Mouse (Mus musculus) heart, postnatal 36 days (tissue): ENCODE results near the gene Alkbh6. TPM values are rescaled to one million over a fixed set of nuclear protein-coding genes. Genes with fewer than 3 reads are reported as not detected.
A peak's percentile ranks its signal among the peaks of the same experiment; 100 is the strongest.

Source experiments
- DNase-seq, 2 experiments: peaks; one replicate each; pipeline ENCODE4 v3.0.0; 2021 to 2022
- intact Hi-C: fragments of 180-260 bp; cut with DNase I; formaldehyde crosslinking; loops from one replicate; pipeline ENCODE4 v1.15.1; 2025
- total RNA-seq, 2 experiments: library from RNA; stranded (reverse); gene quantifications; 2 replicates each; pipeline ENCODE4 v1.2.3; 2021

The Alkbh6 gene
- total RNA-seq, 2 experiments from 2014 or later = 22.0 to 23.0 TPM

DNA sequence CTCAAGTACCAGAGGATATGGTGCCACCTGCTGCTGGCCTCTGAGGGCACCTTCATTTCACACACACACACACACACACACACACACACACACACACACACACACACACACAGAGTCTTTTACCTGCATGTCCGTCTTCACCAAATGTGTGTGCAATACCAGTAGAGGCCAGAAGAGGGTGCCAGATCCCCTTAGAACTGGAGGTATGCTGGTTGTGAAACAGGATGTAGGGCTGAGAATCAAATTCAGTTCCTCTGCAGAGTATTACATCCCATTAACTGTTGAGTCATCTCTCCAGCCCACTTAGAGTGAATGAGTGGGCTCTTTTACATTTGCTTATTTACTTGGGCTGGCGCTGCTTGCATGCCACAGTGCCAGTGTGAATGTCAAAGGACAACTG is 16.8 kb downstream of the Alkbh6 start:
- DNase-seq = peak in 1 of 2 experiments; percentile 49
- intact Hi-C loops = no loop called here

DNA sequence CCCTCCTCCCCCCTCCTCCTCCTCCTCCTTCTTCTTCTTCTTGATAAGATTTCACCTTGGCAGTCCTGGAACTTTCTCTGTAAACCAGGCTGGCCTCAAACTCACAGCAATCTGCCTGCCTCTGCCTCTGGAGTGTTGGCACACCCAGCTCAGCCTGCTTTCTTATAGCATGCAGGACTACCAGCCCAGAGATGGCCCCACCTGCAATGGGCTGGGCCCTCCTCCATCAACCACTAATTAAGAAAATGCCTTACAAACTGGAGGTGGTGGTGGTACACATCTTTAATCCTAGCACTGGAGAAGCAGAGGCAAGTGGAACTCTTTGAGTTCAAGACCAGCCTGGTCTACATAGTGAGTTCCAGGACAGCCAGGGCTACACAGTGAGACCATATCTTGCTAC is 17.9 kb downstream of the Alkbh6 start:
- DNase-seq = no peak
- intact Hi-C loops = no loop called here

DNA sequence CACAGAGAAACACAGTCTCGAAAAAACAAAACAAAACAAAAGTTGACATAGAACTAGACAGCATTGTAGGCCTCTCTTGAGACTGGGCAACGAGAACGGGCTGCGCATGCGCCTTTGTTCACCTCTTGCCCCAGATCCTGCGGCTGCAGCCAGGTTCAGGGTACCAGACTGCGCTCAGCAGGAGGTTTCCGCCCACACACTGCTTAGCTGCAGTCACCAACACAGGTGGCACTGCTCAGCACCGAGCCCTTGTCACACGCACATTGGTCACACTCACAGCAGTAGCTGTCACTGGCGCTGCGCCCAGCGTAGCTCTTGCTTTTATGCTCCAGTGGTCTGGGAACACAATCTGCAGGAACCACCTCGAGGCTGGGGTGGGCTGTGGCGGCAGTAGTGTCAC is 18.6 kb downstream of the Alkbh6 start:
- intact Hi-C loops = no loop called here
- DNase-seq = no peak

DNA sequence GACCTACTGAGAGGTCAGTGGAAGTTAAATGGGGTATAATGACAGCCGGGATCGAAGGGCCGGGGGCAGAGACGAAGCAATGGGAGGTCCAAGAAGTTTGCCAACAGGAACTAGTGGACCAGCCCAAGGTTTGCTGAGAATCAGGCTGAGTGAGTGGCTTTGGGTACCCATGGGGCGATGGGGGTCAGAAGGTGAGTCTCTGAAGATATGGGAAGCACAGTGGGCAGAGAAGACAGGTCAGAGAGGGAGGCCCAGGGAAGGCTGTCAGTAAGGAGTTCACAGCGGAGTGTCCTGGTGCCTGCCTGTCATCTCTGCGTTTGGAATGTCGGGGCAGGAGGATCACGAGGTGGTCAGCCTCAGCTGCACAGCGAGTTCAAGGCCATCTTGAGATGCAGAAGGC is 19.9 kb downstream of the Alkbh6 start:
- no peak for DNase-seq
- intact Hi-C loops = no loop called here

DNA sequence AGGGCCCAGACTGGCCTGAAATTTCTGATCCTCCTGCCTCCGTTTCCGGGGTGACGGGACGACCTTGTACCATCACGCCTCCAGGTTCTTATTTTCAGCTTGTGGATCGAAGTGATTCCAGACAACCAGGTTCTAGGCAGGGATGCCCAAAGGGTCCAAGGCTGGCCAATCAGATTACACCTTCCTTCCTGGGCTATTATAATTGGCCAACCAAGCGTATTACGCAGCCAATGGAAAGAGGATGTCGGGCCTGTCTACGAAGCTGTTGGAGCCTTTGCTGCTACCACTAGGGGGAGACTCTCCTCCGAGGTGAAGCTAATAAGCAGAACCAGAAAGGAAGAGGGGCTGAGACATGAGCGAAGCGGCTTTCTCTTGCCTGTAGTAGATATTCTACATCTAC is 23.4 kb downstream of the Alkbh6 start:
- intact Hi-C loops = no loop called here
- peak; percentile 53 to 56 for DNase-seq

DNA sequence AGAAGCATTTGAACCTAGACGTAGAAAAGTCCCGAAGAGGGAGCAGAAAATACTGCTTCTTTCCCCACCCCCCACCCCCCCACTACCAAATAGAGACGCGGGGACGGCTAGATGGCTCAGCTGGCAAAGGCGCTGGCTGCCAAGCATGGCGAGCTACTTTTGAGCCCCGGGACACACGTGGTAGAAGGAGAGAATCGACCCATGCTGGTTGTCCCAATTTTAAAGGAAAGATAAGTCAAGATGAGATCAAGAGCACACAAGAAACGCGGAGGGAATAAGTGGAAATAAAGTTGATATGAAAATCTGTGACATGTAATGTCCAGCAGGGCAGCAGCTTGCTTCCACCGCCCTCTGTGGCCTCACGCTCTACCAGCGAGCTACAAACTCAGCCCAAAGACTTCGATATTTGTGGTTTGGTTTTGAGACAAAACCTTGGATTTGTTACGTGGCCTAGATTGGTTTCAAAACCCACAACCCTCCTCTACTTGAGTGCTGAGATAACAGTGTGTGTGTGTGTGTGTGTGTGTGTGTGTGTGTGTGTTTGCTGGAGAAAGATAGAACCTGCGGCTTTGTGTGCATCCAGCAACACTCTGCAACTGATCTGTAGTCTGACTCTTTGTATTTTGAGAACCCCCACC is 24.2 kb downstream of the Alkbh6 start:
- no peak for DNase-seq
- intact Hi-C loops = no loop called here

DNA sequence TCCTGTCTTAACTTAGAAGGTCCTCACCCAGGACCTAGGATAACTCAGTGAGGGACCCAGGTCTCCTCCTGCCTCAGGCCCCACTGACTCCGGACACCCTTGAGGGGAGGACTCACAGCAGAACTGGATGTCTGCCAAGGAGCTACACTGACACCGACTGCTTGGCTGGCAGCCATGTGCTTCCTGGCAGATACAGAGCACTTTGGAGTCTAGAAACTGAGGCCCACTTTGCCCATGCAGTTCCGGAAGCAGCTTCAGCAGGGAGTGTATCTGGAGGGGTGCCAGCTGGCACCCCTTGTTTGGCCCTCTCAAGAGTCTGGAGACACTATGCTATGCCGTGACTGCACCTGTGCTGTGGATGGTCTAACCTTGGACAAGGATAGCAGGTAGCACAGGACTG is 24.9 kb downstream of the Alkbh6 start:
- peak; percentile 53 to 55 for DNase-seq
- intact Hi-C loops = no loop called here

DNA sequence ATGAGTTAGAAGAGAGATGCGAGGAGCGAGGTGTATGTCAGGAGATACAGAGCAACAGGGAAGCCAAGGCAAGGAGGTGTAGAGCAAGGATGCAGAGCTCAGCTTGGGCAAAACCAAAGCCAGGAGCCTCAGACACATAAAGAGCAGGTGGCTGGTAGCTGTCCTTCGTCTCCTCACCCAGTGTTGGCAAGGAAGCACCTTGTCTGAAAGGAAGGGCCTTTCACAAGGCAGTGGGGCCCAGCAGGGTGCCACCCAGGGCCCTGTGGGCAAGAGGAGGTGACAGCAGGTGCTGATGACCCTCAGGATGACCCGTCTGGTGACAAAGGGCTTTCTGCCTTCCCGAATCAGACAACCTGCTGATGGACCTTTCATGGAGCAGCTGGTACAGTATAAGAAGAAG is 26.0 kb downstream of the Alkbh6 start:
- intact Hi-C loops = no loop called here
- DNase-seq = no peak

DNA sequence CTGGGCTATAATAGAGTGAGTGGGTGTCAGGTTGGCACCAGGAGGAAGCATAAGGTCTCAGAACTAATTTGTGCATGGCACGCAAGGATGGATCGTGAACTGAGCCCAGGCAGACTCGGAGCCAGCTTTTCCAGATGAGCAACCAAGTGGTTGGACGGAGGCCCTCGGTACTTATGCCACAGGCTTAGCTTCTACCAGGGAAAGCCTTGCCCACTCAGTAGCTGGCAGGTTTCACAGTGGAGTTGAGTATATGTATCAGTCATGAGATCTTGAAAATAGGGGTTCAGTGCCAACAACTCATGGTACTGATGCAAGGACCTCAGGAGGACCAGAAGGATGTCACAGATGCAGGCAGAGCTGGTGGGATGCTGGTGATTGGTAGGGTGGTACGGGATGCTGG is 27.2 kb downstream of the Alkbh6 start:
- intact Hi-C loops = no loop called here

DNA sequence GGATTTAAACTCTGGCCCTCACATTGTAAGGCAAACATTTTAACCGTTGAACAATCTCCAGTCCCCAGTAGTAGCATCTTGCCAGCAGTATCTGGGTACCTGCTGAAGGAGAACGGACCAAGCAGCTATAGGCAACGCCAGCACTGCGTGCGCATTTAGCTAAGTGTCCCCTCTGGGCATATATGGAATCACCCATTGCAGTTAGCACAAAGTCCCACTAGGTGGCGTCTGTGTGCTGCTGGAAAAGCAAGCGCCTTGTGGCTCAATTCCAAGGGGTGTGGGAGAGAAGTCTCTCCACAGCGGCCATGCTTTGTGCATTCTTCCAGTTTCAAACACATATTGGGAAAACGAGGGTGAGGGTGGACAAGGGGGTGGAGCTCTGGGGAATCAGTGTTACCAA is 27.9 kb downstream of the Alkbh6 start:
- peak; percentile 70 to 77 for DNase-seq
- intact Hi-C loops = no loop called here

More for the DNA sequence above, 27.2 kb downstream of the Alkbh6 start:
- DNase-seq = no peak

DNA sequence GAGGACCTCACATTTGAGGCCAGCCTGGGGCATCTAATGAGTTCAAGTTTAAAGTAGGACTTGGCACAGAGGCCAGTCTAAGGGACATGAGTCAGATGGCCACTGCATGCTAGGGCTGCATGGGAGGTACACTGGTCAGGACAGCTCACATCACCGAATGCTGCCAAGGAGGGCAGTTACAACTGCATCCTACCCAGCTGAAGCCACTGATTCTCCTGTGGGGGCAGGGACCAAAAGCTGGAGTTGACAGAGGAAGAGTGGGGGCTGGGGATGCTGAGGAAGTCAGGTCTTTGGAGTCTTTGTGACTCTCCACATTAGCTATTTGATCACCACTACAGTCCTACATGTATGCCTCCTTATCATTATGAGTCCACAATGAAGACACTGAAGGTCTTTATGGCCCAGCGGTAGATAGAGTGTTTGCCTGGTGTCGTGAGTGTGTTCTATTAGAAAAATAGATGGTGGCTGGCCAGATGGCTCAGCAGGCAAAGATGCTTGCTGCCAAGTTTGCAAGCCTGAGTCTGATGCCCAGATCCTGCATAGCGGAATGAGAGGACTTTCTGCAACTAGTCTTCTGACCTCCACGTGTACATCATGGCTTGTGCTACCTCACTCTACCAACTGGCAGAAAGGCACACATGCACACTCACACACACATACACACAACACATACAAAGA is 31.1 kb downstream of the Alkbh6 start:
- DNase-seq = no peak

DNA sequence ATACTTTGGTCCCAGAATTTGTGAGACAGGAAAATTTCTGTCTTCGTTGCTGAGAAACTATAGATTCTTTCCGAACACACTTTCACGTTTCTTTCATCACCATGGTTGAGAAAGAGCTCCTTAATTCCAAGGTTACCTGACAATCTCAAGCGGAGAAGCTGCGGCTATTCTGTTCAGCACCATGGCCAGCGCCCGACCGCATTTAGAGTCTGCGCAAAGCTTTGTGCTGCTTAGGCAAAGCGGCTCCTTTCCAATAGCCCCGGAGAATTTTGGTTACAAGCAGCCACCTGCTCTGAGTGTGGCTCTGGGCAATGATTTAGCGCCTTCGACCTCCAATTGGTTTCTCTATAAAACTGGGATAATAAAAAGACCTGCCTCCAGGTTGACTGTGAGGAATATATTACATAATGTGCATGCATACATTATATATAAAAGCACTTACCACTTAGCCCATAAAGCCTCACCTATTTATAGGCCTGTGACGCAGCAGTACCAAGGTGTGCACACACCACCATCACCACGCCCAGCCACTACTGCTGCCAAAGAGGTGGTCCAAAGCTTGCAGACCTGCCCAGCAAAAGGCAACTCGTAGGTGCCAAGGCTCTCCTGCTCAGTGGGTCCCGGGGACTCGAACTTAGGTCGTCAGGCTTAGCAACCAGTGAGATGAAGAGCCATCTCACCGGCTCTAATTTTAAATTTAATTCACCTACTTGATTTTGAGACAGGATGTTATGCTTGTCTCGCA is 38.3 kb downstream of the Alkbh6 start:
- DNase-seq = peak; percentile 65 to 75

More for the DNA sequence above, 31.1 kb downstream of the Alkbh6 start:
- intact Hi-C loops = no loop called here

DNA sequence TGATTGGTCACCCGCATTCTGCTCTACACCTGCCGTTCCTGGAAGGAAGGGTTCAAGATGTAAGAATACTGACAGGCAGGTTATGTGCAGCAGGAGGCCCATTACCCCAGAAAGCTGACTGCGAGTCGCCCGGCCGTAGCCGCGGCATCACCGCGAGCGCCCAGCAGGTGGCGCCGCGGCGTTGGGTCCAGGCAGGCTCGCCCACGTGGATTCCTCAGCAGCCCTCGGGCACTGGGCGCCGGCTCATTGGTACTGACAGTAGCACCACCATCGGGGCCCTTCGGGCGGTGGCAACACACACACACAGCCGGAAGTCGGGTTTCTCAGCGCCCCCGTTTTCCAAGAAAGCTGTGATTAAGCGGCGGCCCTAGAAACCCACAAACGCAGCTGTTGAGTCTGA is 39.3 kb downstream of the Alkbh6 start:
- peak; percentile 21 to 40 for DNase-seq
- intact Hi-C loops = no loop called here

More for the DNA sequence above, 38.3 kb downstream of the Alkbh6 start:
- intact Hi-C loops = no loop called here

DNA sequence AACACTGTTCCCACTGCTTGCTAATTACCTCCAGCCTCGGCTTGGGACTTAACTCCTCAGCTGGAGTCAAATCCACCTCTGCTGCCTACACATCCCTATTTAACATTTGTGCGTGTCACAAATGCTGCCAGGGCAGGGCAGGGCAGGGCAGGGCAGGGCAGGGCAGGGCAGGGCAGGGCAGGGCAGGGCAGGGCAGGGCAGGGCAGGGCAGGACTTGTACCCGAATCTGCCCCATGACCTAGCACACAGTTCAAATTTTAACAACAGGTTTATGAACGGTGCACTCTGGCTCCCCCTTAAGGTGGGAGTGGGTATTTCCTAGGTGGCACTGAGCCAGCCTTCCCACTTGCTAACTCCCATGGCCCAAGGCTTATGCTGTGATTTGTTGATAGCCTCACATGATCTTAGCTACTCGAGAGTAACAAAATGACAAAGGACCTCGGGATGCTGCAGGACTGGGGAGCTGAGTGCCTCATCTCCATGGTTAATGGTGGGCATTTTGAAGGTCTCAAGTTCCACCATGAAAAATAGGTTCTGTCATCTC is 44.8 kb downstream of the Alkbh6 start:
- intact Hi-C loops = no loop called here
- DNase-seq = peak; percentile 58 to 78

DNA sequence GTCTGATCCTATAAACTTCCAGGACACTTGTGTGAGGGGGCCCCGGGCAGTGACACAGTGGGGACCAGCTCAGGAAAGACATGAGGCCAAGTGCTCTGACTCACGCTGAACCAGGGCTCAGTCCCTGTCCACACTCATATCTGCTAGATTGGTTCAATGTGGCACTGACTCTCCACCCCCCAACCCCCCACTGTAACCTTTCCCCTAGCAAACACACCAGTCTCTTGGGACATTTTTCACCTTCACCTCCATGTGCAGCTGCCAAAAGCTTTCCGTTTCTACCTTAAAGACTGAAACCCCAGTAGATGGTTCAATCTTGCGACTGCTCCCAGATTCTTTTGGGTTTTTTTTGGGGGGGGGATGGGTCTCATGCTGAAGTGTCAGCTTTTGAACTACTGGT is 45.5 kb downstream of the Alkbh6 start:
- no peak for DNase-seq
- intact Hi-C loops = no loop called here

DNA sequence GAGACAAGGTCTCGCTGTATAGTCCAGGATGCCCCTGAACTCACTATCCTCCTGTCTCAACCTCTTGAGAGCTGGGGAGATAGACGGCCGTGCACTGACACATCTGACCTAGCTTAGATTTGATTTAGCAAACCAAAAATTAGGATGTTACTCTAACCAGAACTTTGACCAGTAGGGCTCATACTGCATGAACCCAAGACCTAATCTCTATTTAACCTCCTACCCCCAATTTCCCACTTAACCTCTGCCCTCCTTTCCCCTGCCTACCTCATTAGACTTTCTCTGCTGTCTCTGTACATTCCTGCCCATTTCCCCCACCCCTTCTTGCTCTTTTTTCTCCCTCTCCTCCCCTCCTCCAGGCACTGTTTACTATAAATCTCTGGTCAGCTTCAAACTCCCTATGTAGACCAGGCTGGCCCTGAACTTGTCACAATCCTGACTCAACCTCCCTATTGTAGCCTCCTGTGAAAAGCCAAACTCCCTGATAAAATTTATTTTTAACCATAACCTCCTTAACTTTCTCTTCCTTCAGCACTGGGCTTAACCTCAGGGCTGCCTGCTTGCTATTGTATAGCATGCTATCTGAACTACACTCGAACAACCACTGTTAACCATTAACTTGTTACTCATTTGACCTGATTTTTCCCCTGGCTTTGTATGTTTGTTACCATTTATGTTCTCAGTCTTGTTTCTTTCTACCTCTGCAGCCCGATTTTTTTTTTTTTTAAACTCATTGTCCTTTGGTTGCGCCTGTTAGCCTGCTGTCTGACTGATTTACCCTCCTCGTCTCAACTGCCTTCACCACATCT is 50.1 kb downstream of the Alkbh6 start:
- intact Hi-C loops = no loop called here
- DNase-seq = no peak

DNA sequence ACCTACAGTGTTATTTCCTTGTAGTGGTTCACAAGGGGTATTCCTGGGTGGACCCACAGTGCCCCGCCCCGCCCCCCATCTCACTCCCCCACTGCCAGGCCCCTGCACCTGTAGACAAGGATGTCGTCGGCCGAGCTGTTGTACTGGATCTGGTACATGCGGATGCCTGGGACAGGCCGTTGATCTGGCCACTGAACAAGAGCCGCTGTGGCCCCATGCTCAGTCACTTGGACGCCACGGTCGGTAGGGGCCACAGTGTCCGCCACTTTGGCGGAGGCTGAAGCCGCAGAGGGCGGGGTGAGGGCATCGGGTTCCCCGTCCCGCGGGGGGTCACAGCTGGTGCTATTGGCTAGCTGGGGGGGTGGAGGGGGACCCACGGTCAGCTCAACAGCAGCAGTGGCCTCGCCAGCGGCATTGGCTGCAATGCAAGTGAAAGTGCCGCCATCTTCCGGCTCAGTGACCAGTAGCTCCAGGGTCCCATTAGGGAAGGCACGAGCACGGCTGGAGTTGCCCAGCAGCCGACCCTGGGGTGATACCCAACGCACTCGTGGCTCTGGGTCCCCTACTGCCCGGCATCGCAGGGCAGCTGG is 50.9 kb downstream of the Alkbh6 start:
- intact Hi-C loops = no loop called here
- DNase-seq = no peak

DNA sequence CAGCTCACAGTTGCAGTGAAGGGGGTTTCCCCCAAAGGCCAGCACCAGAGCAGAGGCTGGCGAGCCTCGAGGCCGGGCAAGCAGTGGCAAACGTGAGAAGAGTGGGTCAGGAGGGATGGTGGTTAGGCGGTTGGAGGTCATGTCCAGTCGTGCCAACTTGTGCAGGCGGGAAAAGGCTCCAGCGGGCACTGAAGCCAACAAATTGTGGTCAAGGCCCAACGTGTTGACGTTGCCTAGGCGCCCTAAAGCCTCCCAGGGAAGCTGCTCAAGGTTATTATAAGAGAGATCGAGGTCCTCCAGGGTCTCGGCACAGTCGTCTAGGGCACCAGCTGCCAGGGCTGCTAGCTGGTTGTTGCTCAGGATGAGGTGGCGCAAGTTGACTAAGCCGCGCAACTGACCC is 51.5 kb downstream of the Alkbh6 start:
- intact Hi-C loops = no loop called here
- DNase-seq = no peak

DNA sequence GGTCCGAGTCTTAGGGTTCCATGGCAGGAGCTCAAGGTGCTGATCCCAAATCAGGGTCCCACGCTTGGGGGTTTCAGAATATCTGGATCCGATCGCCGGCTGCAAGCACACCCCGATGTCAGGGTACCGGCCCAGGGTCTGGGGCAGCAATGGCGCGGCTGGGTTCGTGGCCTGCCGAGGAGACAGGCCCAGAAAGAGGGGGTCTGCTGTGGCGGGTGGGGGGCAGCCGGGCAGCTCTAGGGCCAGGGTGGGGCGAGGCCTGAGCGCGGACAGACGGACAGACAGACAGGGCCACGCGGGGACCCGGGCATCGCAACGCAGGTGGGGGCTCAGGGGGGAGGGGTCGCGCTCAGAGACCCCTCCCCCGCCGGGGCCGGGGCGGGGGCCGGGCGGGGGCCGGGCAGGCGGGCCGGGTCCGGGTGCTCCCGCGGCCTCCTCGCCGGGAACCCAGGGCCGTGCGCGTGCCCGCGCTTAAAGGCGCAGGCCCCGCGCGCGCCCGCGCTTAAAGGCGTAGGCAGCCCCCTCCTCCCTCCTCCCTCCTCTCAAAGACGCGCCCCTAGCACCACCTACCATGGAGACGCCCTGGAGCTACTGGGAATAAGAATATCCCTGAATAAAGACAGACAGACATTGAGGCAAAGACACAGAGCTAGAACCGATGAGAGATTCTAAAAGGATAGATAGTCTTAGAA is 54.3 kb downstream of the Alkbh6 start, which contains the start of gene Lrfn3:
Gene Lrfn3 (minus strand): TSS at position 121 of the 692 bp plus-strand sequence.
- peak in 1 of 2 experiments; percentile 22 for DNase-seq
- intact Hi-C loops = no loop called here

DNA sequence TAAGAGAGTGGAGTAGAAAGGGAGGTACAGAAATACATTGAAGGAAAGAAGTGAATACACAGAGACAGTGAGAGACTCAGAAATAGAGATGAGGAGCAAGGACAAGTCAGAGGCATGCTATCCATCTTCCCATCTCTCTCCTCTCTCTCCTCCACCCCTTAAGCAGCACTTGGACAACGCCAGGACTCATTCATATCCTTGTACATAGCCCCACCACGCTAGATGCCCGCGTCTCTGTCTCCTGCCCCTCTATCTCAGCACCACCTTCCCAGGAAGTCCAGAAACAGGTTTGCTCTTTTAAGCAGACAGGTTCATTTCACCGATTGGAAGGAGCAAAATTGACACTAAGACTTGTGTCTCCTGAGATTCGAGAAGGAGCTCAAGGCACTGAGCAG is 54.8 kb downstream of the Alkbh6 start:
- no peak for DNase-seq
- intact Hi-C loops = no loop called here
